Mouse (Mus musculus): ENCODE data around the gene Imp4. TPM values are rescaled to one million over a fixed set of nuclear protein-coding genes. Genes with fewer than 3 reads are reported as not detected.

Imp4 gene
- polyA plus RNA-seq, 1 experiment: 2.8 TPM

GRCm38 (mm10) chr1:34443124-34443523, 3.5 kb downstream of the Imp4 start:
- TF ChIP-seq TAL1 (IDR thresholded peaks at IDR 0.05; ENCODE audit: low read length) (no peak), GATA1 (IDR thresholded peaks at IDR 0.05; ENCODE audit: low read length) (no peak)
- Histone ChIP-seq H3K4me3 (replicated peaks) (no peak overlapping the region), H3K4me1 (ENCODE audit: control insufficient read depth) (peaks cover 27% of the 10 kb centered on the region), H3K36me3 (ENCODE audit: control insufficient read depth) (peaks cover 52% of the 10 kb centered on the region), H3K27me3 (ENCODE audit: control insufficient read depth) (no peaks in the 10 kb centered on the region), H3K9me3 (ENCODE audit: control insufficient read depth, low read length) (no peaks in the 10 kb centered on the region)

- Histone ChIP-seq H3K9me3 (ENCODE audit: control insufficient read depth, low read length) (no peaks in the 10 kb centered on the region), H3K36me3 (ENCODE audit: control insufficient read depth) (no peaks in the 10 kb centered on the region), H3K27me3 (ENCODE audit: control insufficient read depth) (peaks cover 47% of the 10 kb centered on the region), H3K4me3 (replicated peaks) (no peak overlapping the region), H3K4me1 (ENCODE audit: control insufficient read depth) (peaks cover 21% of the 10 kb centered on the region)
- no peak for TF ChIP-seq GATA1 (IDR thresholded peaks at IDR 0.05; ENCODE audit: low read length)
- no peak for TF ChIP-seq TAL1 (IDR thresholded peaks at IDR 0.05; ENCODE audit: low read length)
Measured at GRCm38 (mm10) chr1:34458431-34458830, 18.8 kb downstream of the Imp4 start.

- Histone ChIP-seq H3K4me1 (ENCODE audit: control insufficient read depth) (peaks cover 21% of the 10 kb centered on the region), H3K36me3 (ENCODE audit: control insufficient read depth) (no peaks in the 10 kb centered on the region), H3K27me3 (ENCODE audit: control insufficient read depth) (peaks cover 47% of the 10 kb centered on the region), H3K4me3 (replicated peaks) (peak within 1 kb of the TSS; percentile 66), H3K9me3 (ENCODE audit: control insufficient read depth, low read length) (no peaks in the 10 kb centered on the region)
- TF ChIP-seq GATA1 (IDR thresholded peaks at IDR 0.05; ENCODE audit: low read length): no peak
- no peak for TF ChIP-seq TAL1 (IDR thresholded peaks at IDR 0.05; ENCODE audit: low read length)
Measured at GRCm38 (mm10) chr1:34459284-34460060, 19.8 kb downstream of the Imp4 start, which contains the start of gene Ptpn18. TSS of gene Ptpn18 (plus strand) at chr1:34459762.

DNA sequence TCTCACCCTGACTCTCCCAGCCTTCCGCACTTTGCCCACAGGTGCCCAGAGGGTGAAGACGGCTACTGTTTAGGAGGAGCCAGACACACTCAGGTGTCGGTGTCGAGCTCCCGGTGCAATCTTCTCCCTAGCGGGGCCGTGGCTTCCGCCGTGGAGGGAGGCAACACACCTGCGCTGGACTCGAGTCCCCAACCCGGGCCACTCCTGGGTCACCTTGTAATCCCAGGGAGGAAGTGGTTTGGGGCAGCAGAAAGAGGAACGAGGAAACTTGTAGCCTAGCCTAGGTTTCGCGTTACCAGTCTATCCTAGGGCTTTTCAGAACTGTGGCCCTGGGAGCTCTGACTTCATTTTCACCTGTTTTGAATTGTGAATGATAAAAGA, 20.4 kb downstream of the Imp4 start:
- peaks cover 47% of the 10 kb centered on the region for H3K27me3 ChIP-seq (ENCODE audit: control insufficient read depth)
- peak overlapping the region; percentile 66 for H3K4me3 ChIP-seq (replicated peaks)
- no peaks in the 10 kb centered on the region for H3K9me3 ChIP-seq (ENCODE audit: control insufficient read depth, low read length)
- no peak for TF ChIP-seq GATA1 (IDR thresholded peaks at IDR 0.05; ENCODE audit: low read length)
- TF ChIP-seq TAL1 (IDR thresholded peaks at IDR 0.05; ENCODE audit: low read length): no peak
- H3K4me1 ChIP-seq (ENCODE audit: control insufficient read depth): peaks cover 21% of the 10 kb centered on the region
- no peaks in the 10 kb centered on the region for H3K36me3 ChIP-seq (ENCODE audit: control insufficient read depth)

DNA sequence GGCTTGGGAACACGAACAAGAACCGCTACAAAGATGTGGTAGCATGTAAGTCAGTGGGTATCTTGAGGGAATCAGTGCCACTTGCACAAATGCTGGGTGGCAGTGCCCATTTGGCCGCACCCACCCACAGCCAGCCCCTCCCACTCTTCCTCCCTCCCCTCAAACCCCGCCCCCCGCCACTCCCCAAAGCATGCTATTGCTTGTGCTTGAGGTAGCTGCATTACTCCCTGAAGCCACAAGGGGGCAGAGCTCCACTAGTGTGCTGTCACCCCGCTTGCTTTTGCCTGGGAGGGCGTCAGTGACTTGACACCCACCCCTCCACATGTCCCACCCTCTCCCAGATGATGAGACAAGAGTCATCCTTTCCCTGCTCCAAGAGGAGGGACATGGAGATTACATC, 23.1 kb downstream of the Imp4 start:
- H3K4me1 ChIP-seq (ENCODE audit: control insufficient read depth): peaks cover 24% of the 10 kb centered on the region
- no peaks in the 10 kb centered on the region for H3K36me3 ChIP-seq (ENCODE audit: control insufficient read depth)
- H3K27me3 ChIP-seq (ENCODE audit: control insufficient read depth): peaks cover 32% of the 10 kb centered on the region
- H3K9me3 ChIP-seq (ENCODE audit: control insufficient read depth, low read length): no peaks in the 10 kb centered on the region
- H3K4me3 ChIP-seq (replicated peaks): no peak overlapping the region
- TF ChIP-seq TAL1 (IDR thresholded peaks at IDR 0.05; ENCODE audit: low read length): no peak
- no peak for TF ChIP-seq GATA1 (IDR thresholded peaks at IDR 0.05; ENCODE audit: low read length)

DNA sequence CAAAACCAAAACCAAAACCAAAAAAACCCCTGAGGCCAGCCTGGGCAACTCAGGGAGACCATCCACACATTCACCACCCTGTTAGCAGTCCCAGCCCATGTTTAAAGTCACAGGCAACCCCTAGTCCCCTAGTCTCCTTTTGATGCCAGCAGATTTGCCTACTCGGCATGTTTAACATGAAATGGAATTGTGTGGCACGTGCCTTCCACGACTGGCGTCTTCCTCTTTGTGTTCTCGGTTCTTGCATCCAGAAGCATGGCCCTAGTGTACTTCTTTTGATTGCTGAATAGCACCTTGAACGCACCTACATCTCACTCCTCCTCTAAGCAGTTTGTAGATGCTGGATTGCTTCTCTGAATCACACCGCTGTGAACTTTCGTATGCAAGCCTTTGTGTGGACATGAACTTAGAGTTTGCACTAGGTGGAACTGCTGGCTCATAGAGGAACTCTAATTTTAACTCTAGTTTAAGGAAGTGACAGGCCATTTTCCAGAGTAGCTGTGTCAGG, 24.7 kb downstream of the Imp4 start:
- peaks cover 19% of the 10 kb centered on the region for H3K4me1 ChIP-seq (ENCODE audit: control insufficient read depth)
- peaks cover 16% of the 10 kb centered on the region for H3K27me3 ChIP-seq (ENCODE audit: control insufficient read depth)
- no peaks in the 10 kb centered on the region for H3K9me3 ChIP-seq (ENCODE audit: control insufficient read depth, low read length)
- no peak for TF ChIP-seq TAL1 (IDR thresholded peaks at IDR 0.05; ENCODE audit: low read length)
- H3K4me3 ChIP-seq (replicated peaks): no peak overlapping the region
- no peaks in the 10 kb centered on the region for H3K36me3 ChIP-seq (ENCODE audit: control insufficient read depth)

GRCm38 (mm10) chr1:34465445-34465844, 25.8 kb downstream of the Imp4 start:
- Histone ChIP-seq H3K4me1 (ENCODE audit: control insufficient read depth) (peaks cover 10% of the 10 kb centered on the region), H3K36me3 (ENCODE audit: control insufficient read depth) (no peaks in the 10 kb centered on the region), H3K4me3 (replicated peaks) (no peak overlapping the region), H3K9me3 (ENCODE audit: control insufficient read depth, low read length) (no peaks in the 10 kb centered on the region), H3K27me3 (ENCODE audit: control insufficient read depth) (peaks cover 5% of the 10 kb centered on the region)
- TF ChIP-seq GATA1 (IDR thresholded peaks at IDR 0.05; ENCODE audit: low read length): no peak
- TF ChIP-seq TAL1 (IDR thresholded peaks at IDR 0.05; ENCODE audit: low read length): no peak

DNA sequence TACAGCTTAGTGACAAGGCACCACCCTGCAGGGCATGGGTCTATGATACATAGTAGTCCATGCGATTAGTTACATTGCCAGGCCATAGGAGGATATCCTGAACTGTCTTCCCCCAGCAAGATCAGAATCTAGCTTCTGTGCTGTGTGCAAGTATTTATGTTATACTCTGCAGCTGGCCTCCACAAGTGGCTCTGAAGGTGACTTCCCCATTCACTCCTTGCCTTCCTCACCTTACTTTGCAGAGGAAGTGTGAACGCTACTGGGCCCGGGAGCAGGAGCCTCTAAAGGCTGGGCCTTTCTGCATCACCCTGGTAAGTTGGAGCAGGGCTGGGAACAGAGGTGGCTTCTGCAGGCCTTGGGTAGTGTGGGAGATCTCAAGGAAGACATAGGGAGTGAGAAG, 28.4 kb downstream of the Imp4 start:
- Histone ChIP-seq H3K9me3 (ENCODE audit: control insufficient read depth, low read length) (no peaks in the 10 kb centered on the region), H3K27me3 (ENCODE audit: control insufficient read depth) (peaks cover 19% of the 10 kb centered on the region), H3K36me3 (ENCODE audit: control insufficient read depth) (no peaks in the 10 kb centered on the region), H3K4me3 (replicated peaks) (no peak overlapping the region), H3K4me1 (ENCODE audit: control insufficient read depth) (peaks cover 12% of the 10 kb centered on the region)
- TF ChIP-seq TAL1 (IDR thresholded peaks at IDR 0.05; ENCODE audit: low read length) (no peak), GATA1 (IDR thresholded peaks at IDR 0.05; ENCODE audit: low read length) (no peak)

GRCm38 (mm10) chr1:34468500-34468899, 28.8 kb downstream of the Imp4 start:
- H3K4me3 ChIP-seq (replicated peaks): no peak overlapping the region
- H3K36me3 ChIP-seq (ENCODE audit: control insufficient read depth): no peaks in the 10 kb centered on the region
- TF ChIP-seq TAL1 (IDR thresholded peaks at IDR 0.05; ENCODE audit: low read length): no peak
- TF ChIP-seq GATA1 (IDR thresholded peaks at IDR 0.05; ENCODE audit: low read length): no peak
- peaks cover 21% of the 10 kb centered on the region for H3K27me3 ChIP-seq (ENCODE audit: control insufficient read depth)
- peaks cover 13% of the 10 kb centered on the region for H3K4me1 ChIP-seq (ENCODE audit: control insufficient read depth)
- H3K9me3 ChIP-seq (ENCODE audit: control insufficient read depth, low read length): no peaks in the 10 kb centered on the region
